Mouse (Mus musculus) lung, postnatal 0 days (tissue): ENCODE data around the gene Thap3.

Source experiments
- CTCF ChIP-seq: IDR thresholded peaks from 2 replicates; pipeline ENCODE4 v1.5.1; 2016; ENCODE audit warnings: antibody characterized with exemption, mild to moderate bottlenecking
- EP300 ChIP-seq: IDR thresholded peaks from 2 replicates; pipeline ENCODE4 v1.6.1; 2016; ENCODE audit warnings: antibody characterized with exemption, mild to moderate bottlenecking, control low read depth

DNA sequence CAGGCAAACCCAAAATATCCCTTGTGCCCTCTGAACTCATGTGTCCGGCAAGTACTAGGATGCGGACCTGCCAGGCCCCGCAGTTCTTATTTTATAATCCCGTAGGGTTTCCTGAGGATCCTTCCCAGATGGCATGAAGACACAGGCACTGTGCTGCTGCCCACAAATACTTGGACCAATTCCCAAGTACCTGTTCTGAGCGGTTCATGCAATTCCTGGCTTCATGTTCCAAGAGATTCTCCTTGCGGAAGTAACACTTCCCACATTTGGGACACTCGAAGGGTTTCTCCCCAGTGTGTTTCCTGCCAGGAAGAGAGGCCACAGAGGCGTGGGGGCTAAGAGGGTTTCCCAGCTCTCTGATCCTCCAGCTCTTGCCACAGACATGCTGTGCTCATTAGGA is 33.7 kb upstream of the Thap3 start:
- TF ChIP-seq CTCF: no peak
- peak; percentile 27; the same call in 1 of the 2 replicates for TF ChIP-seq EP300
